Mouse (Mus musculus): ENCODE data around the gene Nop9. TPM values are rescaled to one million over a fixed set of nuclear protein-coding genes. Genes with fewer than 3 reads are reported as not detected.

Gene Nop9
- 9.1 TPM for polyA plus RNA-seq (2014; fragmentation: Illumina TruSeq; extraction: RNeasy Lipid Tissue Mini Kit (QIAGEN cat#74804); ENCODE audit: insufficient read depth, low read depth, low replicate concordance)

GRCm38 (mm10) chr14:55745180-55745860, at the start of gene Nop9, which contains the start of gene Dhrs1:
Gene Nop9, plus strand, starts transcription at chr14:55745693.
Gene Dhrs1, minus strand, starts transcription at chr14:55745690.

GRCm38 (mm10) chr14:55713729-55714122, 31.8 kb upstream of the Nop9 start, which contains the start of gene Tgm1:
Gene Tgm1, minus strand, starts transcription at chr14:55713926.

GRCm38 (mm10) chr14:55721700-55722437, 23.6 kb upstream of the Nop9 start, which contains the start of gene Rabggta:
Gene Rabggta, minus strand, starts transcription at chr14:55722263.

GRCm38 (mm10) chr14:55758363-55758784, 12.9 kb downstream of the Nop9 start, which contains the start of gene Cideb:
Gene Cideb, minus strand, starts transcription at chr14:55758458.

GRCm38 (mm10) chr14:55761163-55761562, 15.7 kb downstream of the Nop9 start, which contains the start of gene Ltb4r2:
Gene Ltb4r2, plus strand, starts transcription at chr14:55761428.

GRCm38 (mm10) chr14:55765696-55766095, 20.2 kb downstream of the Nop9 start, which contains the start of gene Ltb4r1:
Gene Ltb4r1, plus strand, starts transcription at chr14:55765962.

GRCm38 (mm10) chr14:55783958-55784235, 38.4 kb downstream of the Nop9 start, which contains the start of gene Adcy4:
Gene Adcy4, minus strand, starts transcription at chr14:55784095.

GRCm38 (mm10) chr14:55788256-55789050, 43.0 kb downstream of the Nop9 start, which contains the start of gene Ripk3:
Gene Ripk3, minus strand, starts transcription at chr14:55788865.

Other genes starting within 250 kb of the Nop9 start
- not detected for gene Cpne6, start 235.2 kb upstream of the Nop9 start, polyA plus RNA-seq (2014; fragmentation: Illumina TruSeq; extraction: RNeasy Lipid Tissue Mini Kit (QIAGEN cat#74804); ENCODE audit: insufficient read depth, low read depth, low replicate concordance)
- gene Nrl, start 220.7 kb upstream of the Nop9 start, polyA plus RNA-seq (2014; fragmentation: Illumina TruSeq; extraction: RNeasy Lipid Tissue Mini Kit (QIAGEN cat#74804); ENCODE audit: insufficient read depth, low read depth, low replicate concordance): not detected
- 18.9 TPM for gene Pck2, start 205.4 kb upstream of the Nop9 start, polyA plus RNA-seq (2014; fragmentation: Illumina TruSeq; extraction: RNeasy Lipid Tissue Mini Kit (QIAGEN cat#74804); ENCODE audit: insufficient read depth, low read depth, low replicate concordance)
- 65.2 TPM for gene Dcaf11, start 185.7 kb upstream of the Nop9 start, polyA plus RNA-seq (2014; fragmentation: Illumina TruSeq; extraction: RNeasy Lipid Tissue Mini Kit (QIAGEN cat#74804); ENCODE audit: insufficient read depth, low read depth, low replicate concordance)
- not detected for gene A730061H03Rik, start 185.3 kb upstream of the Nop9 start, polyA plus RNA-seq (2014; fragmentation: Illumina TruSeq; extraction: RNeasy Lipid Tissue Mini Kit (QIAGEN cat#74804); ENCODE audit: insufficient read depth, low read depth, low replicate concordance)
- gene Fitm1, start 170.1 kb upstream of the Nop9 start, polyA plus RNA-seq (2014; fragmentation: Illumina TruSeq; extraction: RNeasy Lipid Tissue Mini Kit (QIAGEN cat#74804); ENCODE audit: insufficient read depth, low read depth, low replicate concordance): 2.2 TPM
- gene Psme1, start 167.6 kb upstream of the Nop9 start, polyA plus RNA-seq (2014; fragmentation: Illumina TruSeq; extraction: RNeasy Lipid Tissue Mini Kit (QIAGEN cat#74804); ENCODE audit: insufficient read depth, low read depth, low replicate concordance): 221 TPM
- gene Emc9, start 160.4 kb upstream of the Nop9 start, polyA plus RNA-seq (2014; fragmentation: Illumina TruSeq; extraction: RNeasy Lipid Tissue Mini Kit (QIAGEN cat#74804); ENCODE audit: insufficient read depth, low read depth, low replicate concordance): 18.4 TPM
- 255 TPM for gene Psme2, start 154.6 kb upstream of the Nop9 start, polyA plus RNA-seq (2014; fragmentation: Illumina TruSeq; extraction: RNeasy Lipid Tissue Mini Kit (QIAGEN cat#74804); ENCODE audit: insufficient read depth, low read depth, low replicate concordance)
- 18.9 TPM for gene Rnf31, start 154.0 kb upstream of the Nop9 start, polyA plus RNA-seq (2014; fragmentation: Illumina TruSeq; extraction: RNeasy Lipid Tissue Mini Kit (QIAGEN cat#74804); ENCODE audit: insufficient read depth, low read depth, low replicate concordance)
- gene Irf9, start 142.1 kb upstream of the Nop9 start, polyA plus RNA-seq (2014; fragmentation: Illumina TruSeq; extraction: RNeasy Lipid Tissue Mini Kit (QIAGEN cat#74804); ENCODE audit: insufficient read depth, low read depth, low replicate concordance): 29.5 TPM
- gene Rec8, start 127.7 kb upstream of the Nop9 start, polyA plus RNA-seq (2014; fragmentation: Illumina TruSeq; extraction: RNeasy Lipid Tissue Mini Kit (QIAGEN cat#74804); ENCODE audit: insufficient read depth, low read depth, low replicate concordance): 6.0 TPM
- gene Ipo4, start 109.7 kb upstream of the Nop9 start, polyA plus RNA-seq (2014; fragmentation: Illumina TruSeq; extraction: RNeasy Lipid Tissue Mini Kit (QIAGEN cat#74804); ENCODE audit: insufficient read depth, low read depth, low replicate concordance): 21.4 TPM
- 0.34 TPM for gene Gm49378, start 107.8 kb upstream of the Nop9 start, polyA plus RNA-seq (2014; fragmentation: Illumina TruSeq; extraction: RNeasy Lipid Tissue Mini Kit (QIAGEN cat#74804); ENCODE audit: insufficient read depth, low read depth, low replicate concordance)
- 41.1 TPM for gene Tm9sf1, start 101.9 kb upstream of the Nop9 start, polyA plus RNA-seq (2014; fragmentation: Illumina TruSeq; extraction: RNeasy Lipid Tissue Mini Kit (QIAGEN cat#74804); ENCODE audit: insufficient read depth, low read depth, low replicate concordance)
- gene Tssk4, start 95.5 kb upstream of the Nop9 start, polyA plus RNA-seq (2014; fragmentation: Illumina TruSeq; extraction: RNeasy Lipid Tissue Mini Kit (QIAGEN cat#74804); ENCODE audit: insufficient read depth, low read depth, low replicate concordance): 0.25 TPM
- 36.9 TPM for gene Mdp1, start 85.2 kb upstream of the Nop9 start, polyA plus RNA-seq (2014; fragmentation: Illumina TruSeq; extraction: RNeasy Lipid Tissue Mini Kit (QIAGEN cat#74804); ENCODE audit: insufficient read depth, low read depth, low replicate concordance)
- 17.9 TPM for gene Gmpr2, start 73.8 kb upstream of the Nop9 start, polyA plus RNA-seq (2014; fragmentation: Illumina TruSeq; extraction: RNeasy Lipid Tissue Mini Kit (QIAGEN cat#74804); ENCODE audit: insufficient read depth, low read depth, low replicate concordance)
- 225 TPM for gene Nedd8, start 73.6 kb upstream of the Nop9 start, polyA plus RNA-seq (2014; fragmentation: Illumina TruSeq; extraction: RNeasy Lipid Tissue Mini Kit (QIAGEN cat#74804); ENCODE audit: insufficient read depth, low read depth, low replicate concordance)
- 11.0 TPM for gene Tinf2, start 63.9 kb upstream of the Nop9 start, polyA plus RNA-seq (2014; fragmentation: Illumina TruSeq; extraction: RNeasy Lipid Tissue Mini Kit (QIAGEN cat#74804); ENCODE audit: insufficient read depth, low read depth, low replicate concordance)
- 1.7 TPM for gene Tgm1, start 31.8 kb upstream of the Nop9 start, polyA plus RNA-seq (2014; fragmentation: Illumina TruSeq; extraction: RNeasy Lipid Tissue Mini Kit (QIAGEN cat#74804); ENCODE audit: insufficient read depth, low read depth, low replicate concordance)
- 15.4 TPM for gene Rabggta, start 23.4 kb upstream of the Nop9 start, polyA plus RNA-seq (2014; fragmentation: Illumina TruSeq; extraction: RNeasy Lipid Tissue Mini Kit (QIAGEN cat#74804); ENCODE audit: insufficient read depth, low read depth, low replicate concordance)
- 57.6 TPM for gene Dhrs1, start within 50 bp of the Nop9 start, polyA plus RNA-seq (2014; fragmentation: Illumina TruSeq; extraction: RNeasy Lipid Tissue Mini Kit (QIAGEN cat#74804); ENCODE audit: insufficient read depth, low read depth, low replicate concordance)
- gene Cideb, start 12.8 kb downstream of the Nop9 start, polyA plus RNA-seq (2014; fragmentation: Illumina TruSeq; extraction: RNeasy Lipid Tissue Mini Kit (QIAGEN cat#74804); ENCODE audit: insufficient read depth, low read depth, low replicate concordance): 2.0 TPM
- 0.17 TPM for gene Ltb4r2, start 15.7 kb downstream of the Nop9 start, polyA plus RNA-seq (2014; fragmentation: Illumina TruSeq; extraction: RNeasy Lipid Tissue Mini Kit (QIAGEN cat#74804); ENCODE audit: insufficient read depth, low read depth, low replicate concordance)
- 3.9 TPM for gene Ltb4r1, start 20.3 kb downstream of the Nop9 start, polyA plus RNA-seq (2014; fragmentation: Illumina TruSeq; extraction: RNeasy Lipid Tissue Mini Kit (QIAGEN cat#74804); ENCODE audit: insufficient read depth, low read depth, low replicate concordance)
- 32.6 TPM for gene Adcy4, start 38.4 kb downstream of the Nop9 start, polyA plus RNA-seq (2014; fragmentation: Illumina TruSeq; extraction: RNeasy Lipid Tissue Mini Kit (QIAGEN cat#74804); ENCODE audit: insufficient read depth, low read depth, low replicate concordance)
- gene Ripk3, start 43.2 kb downstream of the Nop9 start, polyA plus RNA-seq (2014; fragmentation: Illumina TruSeq; extraction: RNeasy Lipid Tissue Mini Kit (QIAGEN cat#74804); ENCODE audit: insufficient read depth, low read depth, low replicate concordance): 7.7 TPM
- 7.2 TPM for gene Nfatc4, start 77.5 kb downstream of the Nop9 start, polyA plus RNA-seq (2014; fragmentation: Illumina TruSeq; extraction: RNeasy Lipid Tissue Mini Kit (QIAGEN cat#74804); ENCODE audit: insufficient read depth, low read depth, low replicate concordance)
- gene Nynrin, start 108.3 kb downstream of the Nop9 start, polyA plus RNA-seq (2014; fragmentation: Illumina TruSeq; extraction: RNeasy Lipid Tissue Mini Kit (QIAGEN cat#74804); ENCODE audit: insufficient read depth, low read depth, low replicate concordance): 2.9 TPM
- gene Cbln3, start 138.7 kb downstream of the Nop9 start, polyA plus RNA-seq (2014; fragmentation: Illumina TruSeq; extraction: RNeasy Lipid Tissue Mini Kit (QIAGEN cat#74804); ENCODE audit: insufficient read depth, low read depth, low replicate concordance): 0.04 TPM
- 10.6 TPM for gene Khnyn, start 139.3 kb downstream of the Nop9 start, polyA plus RNA-seq (2014; fragmentation: Illumina TruSeq; extraction: RNeasy Lipid Tissue Mini Kit (QIAGEN cat#74804); ENCODE audit: insufficient read depth, low read depth, low replicate concordance)
- gene Sdr39u1, start 154.6 kb downstream of the Nop9 start, polyA plus RNA-seq (2014; fragmentation: Illumina TruSeq; extraction: RNeasy Lipid Tissue Mini Kit (QIAGEN cat#74804); ENCODE audit: insufficient read depth, low read depth, low replicate concordance): 34.3 TPM
- gene Cma1, start 199.0 kb downstream of the Nop9 start, polyA plus RNA-seq (2014; fragmentation: Illumina TruSeq; extraction: RNeasy Lipid Tissue Mini Kit (QIAGEN cat#74804); ENCODE audit: insufficient read depth, low read depth, low replicate concordance): 4.9 TPM
- gene Cma2, start 205.3 kb downstream of the Nop9 start, polyA plus RNA-seq (2014; fragmentation: Illumina TruSeq; extraction: RNeasy Lipid Tissue Mini Kit (QIAGEN cat#74804); ENCODE audit: insufficient read depth, low read depth, low replicate concordance): not detected

All from lung, adult 10 weeks (tissue).